Mouse (Mus musculus) testis, adult 2 months (tissue): ENCODE measurements around the gene Ccdc117.
"Not testable (repeated sequence)": the region's sequence is repeated elsewhere in the genome, so short reads cannot be mapped to it uniquely, and the experiment has no call there.

Experiments used
- CTCF ChIP-seq: fragments of 200-500 bp; IDR thresholded peaks from 2 replicates; pipeline ENCODE4 v1.5.1; 2012; ENCODE audit warnings: low read depth, mild to moderate bottlenecking, inconsistent platforms, low read length, moderate library complexity; ENCODE audit not compliant: control insufficient read depth, insufficient read depth, insufficient replicate concordance
- POLR2A ChIP-seq: fragments of 200-500 bp; IDR thresholded peaks from 2 replicates; pipeline ENCODE4 v1.6.1; 2012; ENCODE audit warnings: low read depth, mild to moderate bottlenecking, inconsistent platforms, low read length, moderate library complexity; ENCODE audit not compliant: control insufficient read depth

GRCm38 (mm10) chr11:5510686-5511085, 31.3 kb downstream of the Ccdc117 start:
- not testable (repeated sequence) for TF ChIP-seq CTCF, POLR2A
